Mouse (Mus musculus): Measurements from ENCODE around the gene Tut4. TPM values are rescaled to one million over a fixed set of nuclear protein-coding genes. Genes with fewer than 3 reads are reported as not detected.

The Tut4 gene
- polyA plus RNA-seq, 1 experiment = 5.2 TPM

- no peaks in the 10 kb centered on the region for H3K36me3 ChIP-seq (ENCODE audit: control insufficient read depth, insufficient read depth)
- no peaks in the 10 kb centered on the region for H3K27me3 ChIP-seq (ENCODE audit: control insufficient read depth, insufficient read depth, insufficient read length)
- no peak for TF ChIP-seq CEBPB (IDR thresholded peaks at IDR 0.05; ENCODE audit: low read depth)
- no peak for TF ChIP-seq CTCF (IDR thresholded peaks at IDR 0.05; ENCODE audit: control insufficient read depth, insufficient read depth, insufficient read length)
- TF ChIP-seq USF1 (IDR thresholded peaks at IDR 0.05; ENCODE audit: low read depth) = no peak
- TF ChIP-seq FOSL1 (IDR thresholded peaks at IDR 0.05; ENCODE audit: insufficient read depth, low read length, poor library complexity, severe bottlenecking) = no peak
- no peak for TF ChIP-seq MYOG (IDR thresholded peaks at IDR 0.05; ENCODE audit: control insufficient read depth, extremely low read depth, insufficient read length)
- no peak for TF ChIP-seq MAX (IDR thresholded peaks at IDR 0.05)
- no peak for TF ChIP-seq MYOD1 (IDR thresholded peaks at IDR 0.05; ENCODE audit: control insufficient read depth, insufficient read length, low read depth)
- H3K4me3 ChIP-seq (ENCODE audit: insufficient read depth, poor library complexity, severe bottlenecking) = no peak overlapping the region
- no peaks in the 10 kb centered on the region for H3K79me2 ChIP-seq (ENCODE audit: control insufficient read depth, insufficient read depth)
- H3K79me3 ChIP-seq (ENCODE audit: low read depth) = no peaks in the 10 kb centered on the region
- H3ac ChIP-seq (ENCODE audit: control insufficient read depth, insufficient read length, low read depth) = no peak overlapping the region
These were observed 21.0 kb upstream of the Tut4 start for GRCm38 (mm10) chr4:108438082-108438840.

- Histone ChIP-seq H3K79me2 (ENCODE audit: control insufficient read depth, insufficient read depth) (no peaks in the 10 kb centered on the region), H3K36me3 (ENCODE audit: control insufficient read depth, insufficient read depth) (no peaks in the 10 kb centered on the region), H3K27me3 (ENCODE audit: control insufficient read depth, insufficient read depth, insufficient read length) (no peaks in the 10 kb centered on the region), H3K4me3 (ENCODE audit: insufficient read depth, poor library complexity, severe bottlenecking) (no peak overlapping the region), H3ac (ENCODE audit: control insufficient read depth, insufficient read length, low read depth) (no peak overlapping the region), H3K79me3 (ENCODE audit: low read depth) (no peaks in the 10 kb centered on the region)
- no peak for TF ChIP-seq CTCF (IDR thresholded peaks at IDR 0.05; ENCODE audit: control insufficient read depth, insufficient read depth, insufficient read length)
- TF ChIP-seq MAX (IDR thresholded peaks at IDR 0.05) = no peak
- TF ChIP-seq FOSL1 (IDR thresholded peaks at IDR 0.05; ENCODE audit: insufficient read depth, low read length, poor library complexity, severe bottlenecking) = no peak
- TF ChIP-seq CEBPB (IDR thresholded peaks at IDR 0.05; ENCODE audit: low read depth) = no peak
- TF ChIP-seq USF1 (IDR thresholded peaks at IDR 0.05; ENCODE audit: low read depth) = no peak
- no peak for TF ChIP-seq MYOD1 (IDR thresholded peaks at IDR 0.05; ENCODE audit: control insufficient read depth, insufficient read length, low read depth)
- no peak for TF ChIP-seq MYOG (IDR thresholded peaks at IDR 0.05; ENCODE audit: control insufficient read depth, extremely low read depth, insufficient read length)
These were observed 11.1 kb upstream of the Tut4 start for GRCm38 (mm10) chr4:108448091-108448490.

- no peaks in the 10 kb centered on the region for H3K36me3 ChIP-seq (ENCODE audit: control insufficient read depth, insufficient read depth)
- H3K79me3 ChIP-seq (ENCODE audit: low read depth) = no peaks in the 10 kb centered on the region
- H3K27me3 ChIP-seq (ENCODE audit: control insufficient read depth, insufficient read depth, insufficient read length) = no peaks in the 10 kb centered on the region
- TF ChIP-seq MYOD1 (IDR thresholded peaks at IDR 0.05; ENCODE audit: control insufficient read depth, insufficient read length, low read depth) = no peak
- no peak for TF ChIP-seq CEBPB (IDR thresholded peaks at IDR 0.05; ENCODE audit: low read depth)
- no peak for TF ChIP-seq MYOG (IDR thresholded peaks at IDR 0.05; ENCODE audit: control insufficient read depth, extremely low read depth, insufficient read length)
- no peak for TF ChIP-seq USF1 (IDR thresholded peaks at IDR 0.05; ENCODE audit: low read depth)
- no peak for TF ChIP-seq MAX (IDR thresholded peaks at IDR 0.05)
- no peak for TF ChIP-seq FOSL1 (IDR thresholded peaks at IDR 0.05; ENCODE audit: insufficient read depth, low read length, poor library complexity, severe bottlenecking)
- TF ChIP-seq CTCF (IDR thresholded peaks at IDR 0.05; ENCODE audit: control insufficient read depth, insufficient read depth, insufficient read length) = no peak
- no peak overlapping the region for H3ac ChIP-seq (ENCODE audit: control insufficient read depth, insufficient read length, low read depth)
- H3K79me2 ChIP-seq (ENCODE audit: control insufficient read depth, insufficient read depth) = peaks cover 11% of the 10 kb centered on the region
- no peak overlapping the region for H3K4me3 ChIP-seq (ENCODE audit: insufficient read depth, poor library complexity, severe bottlenecking)
These were observed 3.2 kb upstream of the Tut4 start for GRCm38 (mm10) chr4:108456028-108456427.

- Histone ChIP-seq H3K79me3 (ENCODE audit: low read depth) (peaks cover 5% of the 10 kb centered on the region), H3K36me3 (ENCODE audit: control insufficient read depth, insufficient read depth) (no peaks in the 10 kb centered on the region), H3ac (ENCODE audit: control insufficient read depth, insufficient read length, low read depth) (no peak overlapping the region), H3K79me2 (ENCODE audit: control insufficient read depth, insufficient read depth) (peaks cover 31% of the 10 kb centered on the region), H3K4me3 (ENCODE audit: insufficient read depth, poor library complexity, severe bottlenecking) (no peak overlapping the region), H3K27me3 (ENCODE audit: control insufficient read depth, insufficient read depth, insufficient read length) (no peaks in the 10 kb centered on the region)
- TF ChIP-seq CTCF (IDR thresholded peaks at IDR 0.05; ENCODE audit: control insufficient read depth, insufficient read depth, insufficient read length) (no peak), USF1 (IDR thresholded peaks at IDR 0.05; ENCODE audit: low read depth) (no peak), CEBPB (IDR thresholded peaks at IDR 0.05; ENCODE audit: low read depth) (no peak), MYOG (IDR thresholded peaks at IDR 0.05; ENCODE audit: control insufficient read depth, extremely low read depth, insufficient read length) (no peak), FOSL1 (IDR thresholded peaks at IDR 0.05; ENCODE audit: insufficient read depth, low read length, poor library complexity, severe bottlenecking) (no peak), MAX (IDR thresholded peaks at IDR 0.05) (no peak), MYOD1 (IDR thresholded peaks at IDR 0.05; ENCODE audit: control insufficient read depth, insufficient read length, low read depth) (no peak)
These were observed 955 bp upstream of the Tut4 start for GRCm38 (mm10) chr4:108458201-108458741.

GRCm38 (mm10) chr4:108460156-108460923, 1.1 kb downstream of the Tut4 start:
- H3K36me3 ChIP-seq (ENCODE audit: control insufficient read depth, insufficient read depth) = no peaks in the 10 kb centered on the region
- H3K79me3 ChIP-seq (ENCODE audit: low read depth) = peaks cover 10% of the 10 kb centered on the region
- H3K4me3 ChIP-seq (ENCODE audit: insufficient read depth, poor library complexity, severe bottlenecking) = peak overlapping the region; percentile 64
- TF ChIP-seq FOSL1 (IDR thresholded peaks at IDR 0.05; ENCODE audit: insufficient read depth, low read length, poor library complexity, severe bottlenecking) (no peak), CTCF (IDR thresholded peaks at IDR 0.05; ENCODE audit: control insufficient read depth, insufficient read depth, insufficient read length) (no peak), MYOD1 (IDR thresholded peaks at IDR 0.05; ENCODE audit: control insufficient read depth, insufficient read length, low read depth) (no peak), MYOG (IDR thresholded peaks at IDR 0.05; ENCODE audit: control insufficient read depth, extremely low read depth, insufficient read length) (no peak), USF1 (IDR thresholded peaks at IDR 0.05; ENCODE audit: low read depth) (no peak), MAX (IDR thresholded peaks at IDR 0.05) (no peak), CEBPB (IDR thresholded peaks at IDR 0.05; ENCODE audit: low read depth) (no peak)
- H3K79me2 ChIP-seq (ENCODE audit: control insufficient read depth, insufficient read depth) = peaks cover 51% of the 10 kb centered on the region
- H3K27me3 ChIP-seq (ENCODE audit: control insufficient read depth, insufficient read depth, insufficient read length) = no peaks in the 10 kb centered on the region
- peak overlapping the region; percentile 89 for H3ac ChIP-seq (ENCODE audit: control insufficient read depth, insufficient read length, low read depth)
